Mouse (Mus musculus) embryo, embryonic 11 days (tissue): ENCODE data around the gene Vmn1r54.
A peak's percentile ranks its signal among the peaks of the same experiment; 100 is the strongest.
"Not testable (repeated sequence)": the region's sequence is repeated elsewhere in the genome, so short reads cannot be mapped to it uniquely, and the experiment has no call there.

Experiments
- DNase-seq: peaks from one replicate; pipeline ENCODE4 v3.0.0-alpha.2; 2015

The Vmn1r54 gene

DNA sequence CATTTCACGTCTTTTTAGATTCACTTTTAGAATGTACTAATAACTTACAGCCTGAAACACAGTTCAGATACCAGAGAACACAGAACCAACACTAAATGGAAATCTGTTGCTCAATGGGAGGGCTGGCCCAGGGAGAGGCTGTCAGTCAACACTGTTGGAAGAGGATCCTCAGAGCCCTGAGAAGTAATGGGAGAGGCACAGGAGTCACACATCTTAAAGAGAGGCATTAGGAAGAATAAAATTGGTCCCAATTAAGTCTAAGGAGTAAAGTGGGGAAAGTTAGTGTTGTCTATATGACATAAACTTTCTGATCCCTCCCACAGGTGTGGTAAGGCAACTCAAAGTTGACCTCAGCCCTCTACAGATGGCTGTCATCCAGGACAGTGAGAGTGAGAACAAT is at the start of gene Vmn1r54:
Gene Vmn1r54 (plus strand): TSS at position 301 of the 400 bp plus-strand sequence.
- DNase-seq, result no peak

DNA sequence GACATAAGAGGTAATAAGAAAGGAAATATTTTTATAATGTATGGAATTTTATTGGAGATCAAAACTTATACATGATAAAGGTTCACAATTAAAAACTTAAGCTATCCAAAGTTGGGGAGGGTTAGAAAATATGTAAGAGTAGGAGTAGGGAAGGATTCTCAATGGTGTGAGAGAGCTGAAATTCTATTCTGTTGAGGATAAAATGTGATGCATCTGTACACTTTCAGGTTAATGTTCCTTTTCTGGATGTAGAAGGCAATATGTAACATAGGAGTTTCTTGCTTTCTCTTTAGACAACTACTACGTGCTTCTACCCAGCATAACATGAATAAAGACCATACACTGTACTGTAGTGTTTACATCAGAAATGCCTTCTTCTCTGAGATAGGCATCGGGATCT is 43.6 kb upstream of the Vmn1r54 start, which contains the start of gene V1ra8:
Gene V1ra8 (plus strand): TSS at position 301 of the 400 bp plus-strand sequence.
- DNase-seq, result not testable (repeated sequence)

DNA sequence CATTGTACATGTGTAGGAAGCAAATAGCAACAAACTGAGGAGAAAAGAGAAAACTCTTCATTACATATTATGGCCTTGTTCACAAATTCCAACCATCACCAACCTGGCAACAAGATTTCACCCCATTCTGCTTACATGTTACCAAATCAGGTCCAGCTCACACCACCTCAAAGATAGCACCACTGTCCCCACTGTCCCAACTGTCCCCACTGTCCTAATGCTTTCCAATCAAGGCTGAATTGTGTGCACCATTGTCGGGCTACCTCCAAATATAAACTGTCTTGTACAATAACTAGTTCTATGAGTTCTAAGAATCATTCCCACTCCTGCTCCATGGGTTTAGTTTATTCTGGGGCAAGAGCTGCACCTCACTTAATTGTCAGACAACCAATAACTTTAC is 21.8 kb upstream of the Vmn1r54 start, which contains the start of gene Vmn1r53:
Gene Vmn1r53 (minus strand): TSS at position 101 of the 400 bp plus-strand sequence.
- no peak for DNase-seq

DNA sequence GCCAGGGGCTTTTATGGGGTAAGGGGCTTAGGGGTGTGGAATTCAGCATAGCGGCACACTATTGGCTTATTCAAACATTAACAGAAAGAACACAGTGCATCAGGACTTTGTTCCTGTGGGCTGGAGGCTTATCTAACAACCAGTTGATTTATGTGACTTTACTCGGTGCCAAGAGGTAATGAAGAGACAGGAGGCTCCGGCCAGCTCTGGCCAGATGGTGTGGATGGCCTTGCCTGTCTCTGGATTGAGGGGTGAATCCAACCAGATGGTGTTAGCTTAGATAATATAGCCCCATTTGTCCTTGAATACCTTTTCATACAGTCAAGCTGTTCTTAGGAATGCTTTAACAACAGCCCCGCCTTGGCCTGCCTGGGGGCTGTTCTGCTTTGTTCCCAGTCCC is 14.0 kb upstream of the Vmn1r54 start:
- DNase-seq, result not testable (repeated sequence)

DNA sequence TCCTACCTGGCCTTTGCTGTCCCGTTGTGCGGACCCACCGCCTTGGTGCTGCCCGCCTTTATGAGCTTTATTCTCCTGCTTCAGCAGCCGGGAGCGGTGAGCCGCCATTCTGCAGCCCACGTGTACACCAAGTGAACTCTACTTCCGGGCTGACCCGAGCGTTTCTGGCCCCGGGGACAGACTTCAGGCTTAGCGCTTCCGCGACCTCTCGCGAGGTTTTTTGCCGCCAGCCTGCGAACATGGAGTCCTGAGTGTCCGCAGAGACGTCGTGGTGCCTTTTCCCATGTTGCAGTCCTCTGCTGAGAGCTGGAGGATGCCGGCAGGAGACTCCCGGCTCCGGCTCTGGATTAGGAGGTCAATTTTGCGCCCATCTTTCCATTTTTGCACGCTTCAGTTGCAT is 13.4 kb upstream of the Vmn1r54 start:
- peak; percentile 2 for DNase-seq

DNA sequence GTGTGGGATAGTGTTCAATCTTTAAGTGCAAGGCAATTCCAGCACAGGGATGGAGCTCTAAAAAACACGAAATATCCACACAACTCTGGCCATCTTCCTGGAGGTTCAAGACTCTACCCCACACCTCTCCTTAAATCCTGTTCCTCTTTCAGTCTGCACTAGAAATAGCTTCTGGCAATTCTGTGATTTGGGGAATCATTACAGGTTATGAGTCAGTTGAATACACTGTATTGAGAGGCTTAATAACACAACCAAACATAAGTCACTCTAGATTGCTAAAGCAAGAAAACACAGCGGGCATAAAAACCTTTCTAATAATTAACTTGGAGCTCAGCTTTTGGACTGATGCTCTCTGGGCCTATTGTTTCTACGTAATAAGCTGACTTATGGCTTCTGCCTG is 2.1 kb upstream of the Vmn1r54 start:
- DNase-seq, result no peak

DNA sequence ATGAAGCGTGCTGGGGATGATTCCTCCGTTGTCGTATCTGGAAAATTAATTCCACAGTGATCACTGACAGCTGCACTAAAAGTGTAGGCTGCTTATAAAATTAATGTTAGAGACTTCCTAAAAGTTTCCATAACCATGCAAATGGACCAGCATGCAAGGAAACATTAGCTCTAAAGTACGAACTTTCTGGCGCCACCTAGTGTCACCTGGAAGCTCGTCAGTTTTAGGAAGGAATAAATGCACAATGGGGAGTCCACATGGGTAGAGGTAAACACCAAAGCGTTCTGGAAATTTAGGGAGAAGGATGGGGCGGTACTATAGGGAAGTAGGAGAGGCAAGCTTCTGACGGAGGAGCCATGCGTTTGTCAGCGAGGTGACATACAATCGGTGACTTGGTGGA is 42.2 kb downstream of the Vmn1r54 start:
- DNase-seq, result peak; percentile 11

DNA sequence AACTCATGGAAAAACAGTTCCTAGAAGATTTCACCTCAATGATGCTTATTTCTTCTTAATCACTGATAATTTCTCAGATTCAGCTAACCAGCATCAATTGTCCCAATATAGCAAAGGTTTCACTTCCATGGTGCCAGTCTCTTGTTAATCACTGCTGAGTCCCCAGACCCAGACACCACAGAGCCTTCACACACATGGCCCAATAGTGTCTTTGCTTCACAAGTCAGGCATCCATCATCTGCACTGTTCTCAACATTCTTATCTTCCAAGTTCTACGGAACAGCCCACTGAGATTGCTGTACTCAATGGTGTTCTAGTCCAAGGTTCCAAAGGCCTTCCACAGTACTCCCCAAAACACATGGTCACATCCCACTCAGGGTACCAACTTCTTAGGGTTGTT is 54.8 kb downstream of the Vmn1r54 start, which contains the start of gene BC048671:
Gene BC048671 (plus strand): TSS at position 301 of the 400 bp plus-strand sequence.
- DNase-seq, result no peak

DNA sequence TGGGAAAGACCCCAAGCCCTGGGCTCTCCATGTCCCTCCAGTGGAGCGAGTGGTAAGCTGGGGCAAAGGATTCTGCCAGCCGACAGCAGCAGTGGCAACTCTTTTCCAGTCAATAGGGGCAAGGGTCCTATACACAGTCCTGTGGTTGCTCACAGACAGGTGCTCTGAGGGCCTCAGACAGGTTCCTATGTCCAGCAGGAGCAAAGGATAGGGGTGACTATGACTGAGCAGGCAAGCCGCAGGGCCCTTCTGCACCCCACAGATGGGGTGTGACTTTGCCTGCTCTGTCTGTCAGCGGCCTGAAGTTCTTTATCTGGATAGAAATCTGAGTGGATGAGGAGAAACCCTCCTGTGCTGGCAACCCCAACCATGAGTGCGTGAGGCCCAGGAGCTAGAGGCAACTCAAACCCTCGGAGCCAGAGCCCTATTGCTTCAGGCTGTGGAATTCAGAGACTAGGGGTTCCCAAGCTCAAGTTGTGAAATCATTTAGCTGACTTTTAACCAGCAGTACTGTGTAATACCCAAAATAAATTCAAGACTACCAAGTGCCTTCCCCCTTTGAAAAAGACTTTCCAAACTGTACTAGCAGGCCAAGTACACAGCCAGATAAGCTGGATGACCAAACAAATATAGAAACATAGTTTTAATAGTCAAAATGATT is 60.3 kb downstream of the Vmn1r54 start:
- DNase-seq, result no peak

DNA sequence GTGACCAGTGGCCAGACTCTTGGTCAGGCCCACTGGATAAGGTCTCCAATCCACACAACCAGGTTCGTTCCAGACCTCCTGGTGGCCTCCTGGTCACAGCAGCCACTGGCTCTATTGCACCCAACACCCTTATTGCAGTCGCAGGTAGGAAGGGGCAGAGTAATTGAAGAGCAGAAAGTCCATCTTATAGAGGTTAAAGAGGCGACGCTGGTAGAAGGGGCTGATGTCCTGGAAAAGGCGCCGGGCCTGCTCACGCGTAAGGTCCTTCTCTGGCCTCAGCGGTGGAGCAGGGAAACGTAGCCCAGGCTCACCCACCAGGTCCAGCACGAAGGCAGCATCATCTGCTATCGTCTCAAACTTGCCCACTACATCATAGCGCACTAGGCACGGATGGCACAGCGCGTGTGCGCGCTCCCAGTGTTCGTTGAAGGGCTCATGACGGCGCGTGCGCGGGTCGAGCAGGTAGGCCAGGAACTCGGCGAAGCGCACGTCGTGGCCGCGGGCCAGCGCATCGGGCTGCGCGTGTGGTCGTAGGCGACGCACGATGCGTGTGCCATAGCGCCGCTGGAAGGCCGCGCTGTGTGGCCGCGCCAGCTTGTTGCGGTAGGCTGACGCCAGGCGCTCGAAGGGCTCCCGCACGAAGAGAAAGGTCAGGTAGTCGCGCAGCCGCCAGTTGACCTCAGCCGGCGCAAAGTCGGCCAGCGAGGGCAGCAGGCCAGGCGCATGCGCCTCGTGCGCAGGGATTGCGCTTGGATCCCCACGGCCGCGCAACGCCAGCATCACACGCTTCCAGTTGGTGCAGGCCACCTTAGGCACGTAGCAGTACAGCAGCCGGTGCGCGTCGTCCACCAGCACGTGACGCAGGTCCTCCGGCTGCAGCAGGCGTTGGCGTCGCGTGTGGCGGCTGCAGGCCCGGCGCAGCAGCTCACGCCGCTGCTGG is 63.0 kb downstream of the Vmn1r54 start:
- DNase-seq, result no peak

DNA sequence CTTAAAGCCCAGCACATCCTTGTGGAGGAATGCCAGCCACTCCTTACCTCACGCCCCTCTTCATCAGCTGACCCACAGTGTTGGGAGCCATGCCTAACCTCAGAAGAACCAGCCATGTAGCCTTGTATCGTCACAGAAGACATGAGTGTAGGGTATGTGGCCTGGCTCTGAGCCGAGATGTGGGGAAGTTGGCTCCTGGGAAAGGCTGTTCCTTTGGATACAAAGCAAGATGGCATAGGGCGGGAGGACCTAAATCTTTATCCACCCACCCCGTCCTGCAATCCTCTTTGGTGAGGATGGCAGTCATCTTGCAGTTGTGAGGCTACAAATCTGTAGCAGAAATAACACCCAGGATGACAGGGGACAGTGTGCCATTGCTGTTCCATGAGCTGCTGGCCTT is 69.9 kb downstream of the Vmn1r54 start:
- DNase-seq, result no peak

DNA sequence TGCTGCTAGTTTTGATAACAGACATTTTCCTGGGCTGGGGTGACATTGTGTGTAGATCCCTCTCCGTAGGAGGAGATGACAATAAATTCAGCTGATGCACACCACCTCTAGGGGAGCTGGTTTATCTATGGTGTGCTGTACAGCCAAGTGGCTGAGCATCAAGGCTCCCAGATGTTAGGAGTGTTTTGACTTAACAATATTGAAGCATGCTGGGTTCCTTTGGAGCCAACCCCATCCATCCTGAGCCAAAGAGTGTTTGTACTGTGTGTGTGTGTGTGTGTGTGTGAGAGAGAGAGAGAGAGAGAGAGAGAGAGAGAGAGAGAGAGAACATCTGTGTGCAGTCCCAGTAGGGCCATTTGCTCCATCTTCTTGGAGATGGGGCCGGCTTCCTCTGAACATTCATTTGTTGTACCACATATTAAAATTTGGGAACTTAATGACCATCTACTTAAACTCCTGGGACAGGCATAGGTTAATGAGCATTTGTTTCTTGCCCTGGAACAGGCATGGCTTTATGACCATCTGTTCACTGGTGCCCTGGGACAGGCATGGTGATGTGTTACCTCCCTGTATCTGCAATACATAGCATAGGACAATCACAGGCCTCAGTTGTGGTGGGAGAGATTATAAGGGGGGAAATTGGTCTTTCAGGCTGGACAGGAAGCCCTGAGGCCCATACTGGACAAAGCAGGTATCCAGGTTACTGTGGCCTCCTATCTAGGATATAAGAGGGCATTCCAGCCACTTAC is 71.6 kb downstream of the Vmn1r54 start:
- DNase-seq, result no peak

DNA sequence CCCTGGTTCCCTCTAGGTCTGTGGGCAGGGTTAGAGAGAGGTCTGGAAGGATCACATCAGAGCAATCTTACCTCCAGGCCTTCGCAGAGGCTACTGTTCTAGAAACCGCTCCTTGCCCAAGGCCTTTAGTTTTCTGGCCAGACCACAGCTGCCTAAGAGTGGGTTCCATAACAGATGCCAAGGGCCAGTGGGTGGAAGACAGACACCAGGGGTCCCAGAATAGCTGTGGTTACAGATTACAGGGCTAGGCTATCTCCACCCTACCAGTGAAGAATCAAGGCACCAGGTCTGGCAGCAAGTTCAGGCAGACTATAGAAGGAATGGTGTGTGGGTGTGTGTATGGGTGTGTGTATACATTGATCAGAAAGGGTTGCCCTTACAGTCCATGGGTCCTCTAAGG is 72.9 kb downstream of the Vmn1r54 start:
- DNase-seq, result no peak

DNA sequence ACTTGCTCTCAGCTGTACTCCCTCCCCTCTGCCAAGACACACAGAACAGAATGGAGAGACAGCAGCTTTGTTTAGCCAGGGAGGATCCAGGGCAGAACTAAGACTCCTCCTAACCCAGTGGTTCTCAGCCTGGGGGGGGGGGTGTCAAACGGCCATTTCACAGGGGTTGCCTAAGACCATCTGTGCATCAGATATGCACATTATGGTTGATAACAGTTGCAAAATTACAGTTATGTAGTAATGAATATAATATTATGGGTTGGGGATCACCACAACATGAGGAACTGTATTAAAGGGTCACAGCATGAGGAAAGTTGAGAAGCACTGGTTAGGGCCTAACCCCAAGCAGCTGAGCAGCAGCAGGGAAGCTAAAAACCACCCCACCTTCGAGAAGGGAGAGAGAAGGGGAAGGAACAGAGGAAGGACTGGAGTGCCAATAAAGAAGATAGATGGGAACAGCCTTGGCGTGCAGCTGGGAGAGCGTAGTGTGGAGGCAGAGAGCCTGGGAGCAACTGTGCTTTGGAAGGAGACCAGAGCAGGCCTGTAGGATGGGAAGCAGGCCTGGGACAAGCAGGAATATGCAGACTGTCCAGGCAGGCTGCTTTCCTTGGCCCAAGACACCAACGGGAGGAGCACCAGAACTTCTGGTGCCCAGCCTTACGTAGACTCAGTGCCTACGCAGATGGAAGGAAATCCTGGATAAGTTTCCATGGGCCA is 73.5 kb downstream of the Vmn1r54 start:
- no peak for DNase-seq

DNA sequence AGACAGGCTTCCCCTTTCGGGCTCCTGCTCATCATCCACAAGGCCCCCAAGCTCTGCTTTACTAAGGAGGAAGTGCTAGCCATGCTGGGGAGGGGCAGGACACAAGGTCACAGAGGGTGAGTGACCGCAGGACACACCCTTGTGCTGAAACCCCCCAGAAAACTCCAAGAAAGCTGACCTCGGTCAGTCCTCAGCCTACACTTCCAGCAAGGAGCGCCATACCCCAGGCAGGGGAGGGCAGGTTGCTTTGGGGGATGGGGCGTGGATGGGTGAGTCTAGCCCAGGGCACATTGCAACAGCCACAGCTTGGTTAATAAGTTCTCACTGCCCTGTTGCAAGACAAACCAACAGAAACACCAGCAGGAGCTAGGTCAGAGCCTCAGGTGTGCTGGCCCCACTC is 74.3 kb downstream of the Vmn1r54 start:
- no peak for DNase-seq
